Mouse (Mus musculus) kidney, postnatal 36 days (tissue): ENCODE results near the gene Dock2.
A peak's percentile ranks its signal among the peaks of the same experiment; 100 is the strongest.

ENCODE experiments used
- DNase-seq, 2 experiments: peaks; one replicate each; pipeline ENCODE4 v3.0.0; 2021 to 2022; ENCODE audit warnings: mixed read lengths in 2 of 2

Gene Dock2

GRCm38 (mm10) chr11:34525096-34525891 is 258.4 kb downstream of the Dock2 start:
- DNase-seq = no peak

- DNase-seq = no peak
Measured at GRCm38 (mm10) chr11:34524586-34524985, 259.1 kb downstream of the Dock2 start.

GRCm38 (mm10) chr11:34518566-34518965 is 265.1 kb downstream of the Dock2 start:
- DNase-seq = no peak

- DNase-seq = no peak
Measured at GRCm38 (mm10) chr11:34516971-34517370, 266.7 kb downstream of the Dock2 start.

GRCm38 (mm10) chr11:34515301-34515700 is 268.4 kb downstream of the Dock2 start:
- no peak for DNase-seq

- DNase-seq = no peak
Measured at GRCm38 (mm10) chr11:34506390-34506789, 277.3 kb downstream of the Dock2 start.

- DNase-seq = no peak
Measured at GRCm38 (mm10) chr11:34499663-34500062, 284.0 kb downstream of the Dock2 start.

GRCm38 (mm10) chr11:34494682-34495081 is 289.0 kb downstream of the Dock2 start:
- no peak for DNase-seq

- DNase-seq = no peak
Measured at GRCm38 (mm10) chr11:34492986-34493385, 290.7 kb downstream of the Dock2 start.

GRCm38 (mm10) chr11:34492223-34492622 is 291.5 kb downstream of the Dock2 start:
- no peak for DNase-seq

- DNase-seq = no peak
Measured at GRCm38 (mm10) chr11:34489548-34489947, 294.1 kb downstream of the Dock2 start.

- peak; percentile 60 to 68 for DNase-seq
Measured at GRCm38 (mm10) chr11:34479301-34479700, 304.4 kb downstream of the Dock2 start.

GRCm38 (mm10) chr11:34469792-34470191 is 313.9 kb downstream of the Dock2 start:
- DNase-seq = peak; percentile 33 to 74

GRCm38 (mm10) chr11:34468571-34468970 is 315.1 kb downstream of the Dock2 start:
- peak; percentile 50 to 63 for DNase-seq

GRCm38 (mm10) chr11:34467056-34467455 is 316.6 kb downstream of the Dock2 start:
- DNase-seq = no peak

GRCm38 (mm10) chr11:34449944-34450343 is 333.7 kb downstream of the Dock2 start:
- DNase-seq = no peak

GRCm38 (mm10) chr11:34447891-34448290 is 335.8 kb downstream of the Dock2 start:
- peak; percentile 13 to 68 for DNase-seq

- DNase-seq = no peak
Measured at GRCm38 (mm10) chr11:34438429-34438828, 345.3 kb downstream of the Dock2 start.

GRCm38 (mm10) chr11:34437446-34437845 is 346.2 kb downstream of the Dock2 start:
- DNase-seq = no peak

GRCm38 (mm10) chr11:34431978-34432377 is 351.7 kb downstream of the Dock2 start:
- DNase-seq = no peak

- DNase-seq = no peak
Measured at GRCm38 (mm10) chr11:34431371-34431770, 352.3 kb downstream of the Dock2 start.

- DNase-seq = no peak
Measured at GRCm38 (mm10) chr11:34430940-34431339, 352.8 kb downstream of the Dock2 start.

GRCm38 (mm10) chr11:34427212-34427611 is 356.5 kb downstream of the Dock2 start:
- DNase-seq = no peak

GRCm38 (mm10) chr11:34424546-34424945 is 359.1 kb downstream of the Dock2 start:
- DNase-seq = peak; percentile 71 to 74

- DNase-seq = no peak
Measured at GRCm38 (mm10) chr11:34421061-34421460, 362.6 kb downstream of the Dock2 start.
